Mouse (Mus musculus) splenic B cell, adult 2 months (primary cell): ENCODE results near the gene 1190007I07Rik.

Experiments
- DNase-seq: peaks from one replicate; pipeline ENCODE4 v3.0.0-alpha.2; 2011; ENCODE audit warnings: low read depth, low spot score
- H3K27me3 ChIP-seq: 2 replicates; pipeline ENCODE4 v1.6.1; 2012; ENCODE audit warnings: mild to moderate bottlenecking, low read length, moderate library complexity, mixed read lengths; ENCODE audit not compliant: control insufficient read depth, poor library complexity, insufficient read depth, severe bottlenecking
- H3K36me3 ChIP-seq: 2 replicates; pipeline ENCODE4 v1.6.1; 2012; ENCODE audit warnings: mild to moderate bottlenecking, low read length, moderate library complexity, mixed read lengths; ENCODE audit not compliant: control insufficient read depth, poor library complexity, insufficient read depth, severe bottlenecking

The 1190007I07Rik gene

GRCm38 (mm10) chr10:82622671-82623552 is at the start of gene 1190007I07Rik:
Gene 1190007I07Rik, minus strand, starts transcription at chr10:82623228.
- H3K36me3 ChIP-seq: no peaks in the 10 kb centered on the region
- no peaks in the 10 kb centered on the region for H3K27me3 ChIP-seq

GRCm38 (mm10) chr10:82670205-82670604 is 47.2 kb upstream of the 1190007I07Rik start:
- no peak for DNase-seq
- Histone ChIP-seq H3K36me3 (no peaks in the 10 kb centered on the region), H3K27me3 (no peaks in the 10 kb centered on the region)

More at GRCm38 (mm10) chr10:82622671-82623552, at the start of gene 1190007I07Rik:
- peak; percentile 93 for DNase-seq

DNA sequence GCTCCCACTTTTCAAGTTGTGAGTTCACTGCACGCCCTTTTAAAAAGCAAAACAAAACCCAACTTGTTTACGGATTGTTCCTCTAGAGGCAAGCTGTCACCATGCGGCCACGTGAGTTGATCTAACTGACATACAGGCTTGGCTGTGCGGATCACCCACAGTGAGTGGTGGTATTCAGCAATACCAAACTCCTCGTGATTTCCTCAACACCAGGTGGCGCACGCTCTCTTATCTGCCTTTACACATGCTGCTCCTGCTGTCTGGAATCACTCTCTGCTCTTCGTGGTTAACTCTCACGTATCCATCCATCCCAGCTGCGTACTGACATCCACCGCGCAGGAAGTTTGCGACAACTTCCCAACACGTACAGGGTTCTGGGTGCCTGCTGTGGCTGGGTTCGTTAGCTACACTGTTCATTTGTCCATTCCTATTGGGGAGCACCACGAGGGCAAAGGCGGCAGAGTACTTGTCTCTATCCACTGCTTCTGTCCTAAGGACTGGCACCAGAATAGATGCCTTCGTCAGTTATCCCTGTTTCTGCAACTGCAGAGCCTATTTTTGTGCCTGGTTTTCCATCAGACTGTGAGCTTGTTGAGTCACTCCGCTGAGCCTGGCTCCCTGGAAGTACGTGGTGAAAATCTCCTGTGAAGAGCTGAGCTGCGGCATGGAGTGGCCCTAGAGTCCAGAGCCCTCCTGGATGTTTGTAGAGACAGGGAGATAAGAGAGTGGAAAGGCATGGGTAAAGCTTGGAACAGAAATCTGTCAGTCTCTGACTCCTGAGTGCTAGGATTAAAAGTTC is 43.6 kb upstream of the 1190007I07Rik start:
- peak; percentile 85 for DNase-seq
- Histone ChIP-seq H3K27me3 (no peaks in the 10 kb centered on the region), H3K36me3 (no peaks in the 10 kb centered on the region)

DNA sequence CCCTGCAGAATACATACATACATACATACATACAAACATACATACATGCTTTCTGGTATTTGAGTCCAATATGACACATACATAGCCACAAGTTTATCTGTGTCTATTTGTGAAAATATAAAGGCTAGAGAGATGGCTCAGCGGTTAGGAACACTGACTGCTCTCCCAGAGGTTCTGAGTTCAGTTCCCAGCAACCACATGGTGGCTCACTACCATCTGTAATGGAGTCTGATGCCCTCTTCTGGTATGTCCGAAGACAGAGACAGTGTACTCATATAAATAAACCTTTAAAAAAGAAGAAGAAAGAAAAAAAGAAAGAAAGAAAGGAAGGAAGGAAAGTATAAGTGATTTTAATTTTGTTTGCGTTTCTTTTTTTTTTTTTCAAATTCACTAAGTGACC is 42.9 kb upstream of the 1190007I07Rik start:
- H3K27me3 ChIP-seq: no peaks in the 10 kb centered on the region
- DNase-seq: no peak
- H3K36me3 ChIP-seq: no peaks in the 10 kb centered on the region

- Histone ChIP-seq H3K36me3 (no peaks in the 10 kb centered on the region), H3K27me3 (no peaks in the 10 kb centered on the region)
- DNase-seq: no peak
These were observed 40.3 kb upstream of the 1190007I07Rik start for GRCm38 (mm10) chr10:82663289-82663688.

DNA sequence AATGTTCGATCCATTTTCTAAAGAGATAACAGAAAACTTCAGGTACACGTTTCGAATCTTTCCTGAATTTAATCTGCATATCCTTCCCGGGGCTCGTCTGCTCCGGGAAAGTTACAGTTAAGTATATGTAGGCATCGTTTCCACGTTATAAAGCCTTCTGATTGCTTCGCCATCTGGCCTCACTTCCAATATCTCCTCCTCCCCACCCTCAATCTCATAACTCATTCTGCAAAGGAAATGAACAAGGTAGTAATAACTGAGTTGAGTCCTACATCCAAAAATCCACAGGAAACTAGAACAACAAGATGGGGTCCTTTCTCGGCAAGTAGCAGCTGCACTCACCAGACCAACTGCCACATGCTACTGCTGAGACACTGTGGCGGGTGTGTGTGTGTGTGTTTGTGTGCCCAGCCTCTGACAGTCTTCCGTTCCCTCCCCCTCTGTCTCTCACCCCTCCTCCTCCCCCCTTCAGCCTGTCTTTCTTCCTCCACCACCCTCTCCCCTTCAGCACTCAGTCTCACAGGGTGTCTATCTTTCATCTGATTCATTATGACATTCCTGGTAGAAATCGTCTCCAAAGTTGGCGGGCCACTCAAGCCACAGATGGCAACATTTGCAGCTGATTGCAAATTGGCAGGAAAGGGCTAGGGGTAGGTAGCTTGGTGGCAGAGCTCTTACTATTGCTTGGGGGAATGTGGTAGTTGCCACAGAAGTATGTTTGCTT is 39.4 kb upstream of the 1190007I07Rik start:
- Histone ChIP-seq H3K36me3 (no peaks in the 10 kb centered on the region), H3K27me3 (no peaks in the 10 kb centered on the region)
- DNase-seq: no peak

DNA sequence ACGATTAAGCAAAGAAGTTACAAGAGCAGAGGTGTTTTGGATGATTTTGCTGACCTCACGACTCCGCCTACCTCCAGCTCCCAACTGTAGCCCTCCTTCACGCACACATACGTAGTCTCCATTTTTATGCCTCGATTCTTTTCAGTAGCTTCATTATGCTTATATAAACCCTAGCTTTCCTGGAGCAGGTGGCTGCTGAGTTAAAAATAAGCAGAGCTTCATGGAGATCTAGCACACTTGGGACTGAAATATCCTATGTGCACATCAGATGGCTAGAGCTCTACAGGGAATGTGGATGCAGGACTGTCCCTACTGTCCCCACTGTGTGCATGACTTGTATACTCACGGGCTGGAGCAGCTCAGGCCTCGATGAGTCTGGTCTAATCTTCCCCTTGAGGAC is 38.8 kb upstream of the 1190007I07Rik start:
- Histone ChIP-seq H3K27me3 (no peaks in the 10 kb centered on the region), H3K36me3 (no peaks in the 10 kb centered on the region)
- DNase-seq: no peak

DNA sequence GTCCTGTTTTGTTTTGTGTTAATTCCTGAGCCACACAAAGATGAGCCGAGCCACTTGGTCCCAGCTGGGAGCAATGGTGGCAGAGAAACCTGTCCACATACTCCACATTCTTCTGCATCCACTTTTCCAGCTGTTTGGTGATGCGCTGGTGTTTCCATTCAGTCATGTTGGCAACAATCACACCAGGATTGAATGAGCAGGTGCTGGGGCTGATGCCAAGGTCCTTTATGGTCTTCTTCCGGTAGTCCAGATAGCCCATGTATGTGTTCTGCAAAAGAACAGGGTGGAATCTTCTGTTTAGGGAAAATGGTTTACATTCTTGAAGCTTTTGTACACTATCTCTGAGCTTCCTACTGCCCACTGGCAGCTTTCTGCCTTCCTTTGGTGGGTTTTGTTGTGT is 31.6 kb upstream of the 1190007I07Rik start:
- H3K36me3 ChIP-seq: no peaks in the 10 kb centered on the region
- no peak for DNase-seq

DNA sequence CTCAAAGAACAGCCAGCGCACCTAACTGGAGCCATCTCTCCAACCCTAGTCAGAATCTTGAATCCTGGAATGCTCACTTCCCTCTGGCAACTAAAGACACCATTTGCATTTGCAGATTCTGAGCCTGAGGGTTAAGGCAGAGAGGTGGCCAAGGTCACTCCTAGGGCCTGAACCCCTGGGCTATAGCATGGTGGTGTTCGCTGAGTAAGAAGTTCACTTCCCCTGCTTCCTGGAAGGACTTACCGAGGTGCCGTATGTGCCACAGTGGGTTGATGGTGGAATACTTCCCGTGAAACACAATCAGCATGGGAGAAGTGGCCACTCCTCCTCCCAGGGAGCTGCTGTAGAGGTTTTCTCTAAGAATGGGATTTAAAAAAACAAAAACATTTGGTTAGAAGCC is 29.6 kb upstream of the 1190007I07Rik start:
- peaks cover under 1% of the 10 kb centered on the region; the same call in 1 of the 2 replicates for H3K36me3 ChIP-seq
- DNase-seq: no peak
- no peaks in the 10 kb centered on the region for H3K27me3 ChIP-seq

More for the DNA sequence above, 31.6 kb upstream of the 1190007I07Rik start:
- no peaks in the 10 kb centered on the region for H3K27me3 ChIP-seq

DNA sequence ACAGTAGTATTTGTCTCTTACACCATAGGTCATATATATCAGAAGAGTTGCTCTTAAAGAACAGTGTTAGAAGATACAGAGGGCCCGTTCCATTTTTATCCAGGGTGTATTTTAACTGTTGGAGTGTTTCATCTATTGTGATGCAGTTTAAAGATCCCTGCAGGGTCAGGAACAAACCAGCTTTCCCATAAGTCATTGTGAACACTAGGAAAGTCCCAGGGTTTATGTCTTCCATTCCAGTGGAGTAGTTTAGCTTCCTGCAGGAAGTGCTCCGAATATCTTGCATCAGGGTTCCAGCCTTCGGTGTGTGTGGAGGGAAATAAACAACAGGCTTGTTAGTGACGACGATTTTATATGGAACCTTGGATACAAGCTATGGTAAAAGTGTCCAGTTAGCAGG is 28.2 kb upstream of the 1190007I07Rik start:
- Histone ChIP-seq H3K27me3 (no peaks in the 10 kb centered on the region), H3K36me3 (peaks cover 7% of the 10 kb centered on the region; the same call in 1 of the 2 replicates)
- DNase-seq: no peak

DNA sequence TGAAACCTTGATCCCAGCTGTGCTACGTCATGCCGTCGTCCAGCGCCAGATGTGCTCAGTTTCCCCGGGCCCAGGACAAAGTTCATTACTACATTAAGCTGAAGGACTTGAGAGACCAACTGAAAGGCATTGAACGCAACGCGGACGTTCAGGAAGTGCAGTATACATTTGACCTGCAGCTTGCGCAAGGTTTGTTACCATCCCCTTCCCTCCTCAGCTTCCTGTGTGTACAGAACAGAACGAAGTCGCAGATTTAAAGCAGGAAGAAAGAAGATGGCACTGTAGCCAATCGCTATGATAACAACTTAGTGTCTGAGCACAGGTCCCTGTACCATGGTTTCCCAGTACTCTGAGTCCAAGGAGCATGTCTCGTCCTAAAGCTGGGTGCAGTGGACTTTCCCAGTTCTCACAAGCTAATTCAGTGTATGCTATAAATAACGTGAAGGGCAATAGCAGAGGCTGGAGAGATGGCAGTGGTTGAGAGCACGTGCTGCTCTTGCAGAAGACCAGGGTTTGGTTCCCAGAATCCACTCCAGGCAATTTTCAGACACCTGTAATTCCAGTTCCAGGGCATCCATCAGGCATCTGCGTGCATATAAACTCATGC is 24.3 kb upstream of the 1190007I07Rik start:
- Histone ChIP-seq H3K36me3 (peaks cover 16% of the 10 kb centered on the region), H3K27me3 (no peaks in the 10 kb centered on the region)
- DNase-seq: no peak

DNA sequence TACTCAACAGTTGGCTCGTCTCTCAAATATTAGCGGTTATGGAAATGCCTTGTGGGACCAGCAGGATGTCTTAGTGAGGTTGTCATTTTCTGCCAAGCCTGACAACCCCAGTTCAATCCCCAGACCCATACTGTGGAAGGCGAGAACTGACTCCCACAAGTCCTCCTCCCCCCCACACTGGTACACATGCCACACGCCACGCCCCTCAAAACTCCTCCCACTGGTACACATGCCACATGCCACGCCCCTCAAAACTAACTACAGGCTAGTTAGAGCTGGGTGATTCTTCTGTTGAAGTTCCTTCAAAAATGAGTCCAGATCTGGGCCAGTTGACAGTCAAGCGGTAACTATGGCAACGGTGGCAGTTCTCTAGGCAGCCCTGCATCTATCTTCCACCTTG is 23.1 kb upstream of the 1190007I07Rik start:
- no peaks in the 10 kb centered on the region for H3K27me3 ChIP-seq
- peaks cover 18% of the 10 kb centered on the region for H3K36me3 ChIP-seq
- no peak for DNase-seq

GRCm38 (mm10) chr10:82641481-82641880 is 18.5 kb upstream of the 1190007I07Rik start:
- DNase-seq: no peak
- peaks cover 21% of the 10 kb centered on the region for H3K36me3 ChIP-seq
- no peaks in the 10 kb centered on the region for H3K27me3 ChIP-seq

DNA sequence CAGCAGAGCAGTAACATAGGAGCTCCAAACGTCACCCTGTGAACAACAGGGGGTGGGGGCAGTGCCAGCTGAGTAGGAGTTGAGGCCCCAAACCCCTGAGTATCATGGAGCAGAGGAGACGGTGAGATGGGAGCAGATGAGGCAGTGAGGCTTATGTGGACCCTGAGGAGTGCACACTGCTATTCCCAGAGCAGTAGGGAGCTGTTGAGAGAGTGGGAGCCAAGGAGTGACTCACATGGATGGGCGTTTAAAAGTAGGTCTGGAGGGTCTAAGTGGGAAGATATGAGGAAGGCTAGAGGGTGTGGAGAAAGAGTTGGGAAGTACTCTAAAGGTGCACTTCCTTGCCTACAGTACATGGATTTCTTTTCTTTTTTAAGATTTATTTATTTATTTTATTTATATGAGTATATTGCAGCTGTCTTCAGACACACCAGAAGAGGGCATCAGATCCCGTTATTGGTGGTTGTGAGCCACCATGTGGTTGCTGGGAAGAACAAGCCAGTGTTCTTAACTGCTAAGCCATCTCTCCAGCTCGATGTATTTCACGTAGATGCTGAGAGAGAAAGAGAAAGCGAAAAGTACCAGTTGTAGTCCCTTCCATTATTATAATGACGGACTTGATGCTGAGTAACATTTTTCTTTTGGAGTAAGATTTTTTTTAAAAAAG is 16.1 kb upstream of the 1190007I07Rik start:
- H3K36me3 ChIP-seq: peaks cover 18% of the 10 kb centered on the region
- H3K27me3 ChIP-seq: no peaks in the 10 kb centered on the region
- DNase-seq: no peak
